Mouse (Mus musculus): Measurements from ENCODE around the gene Hccs. TPM values are rescaled to one million over a fixed set of nuclear protein-coding genes. Genes with fewer than 3 reads are reported as not detected.

Gene Hccs
- polyA plus RNA-seq (2017; shearing (Covaris generic)): 6.9 TPM

DNA sequence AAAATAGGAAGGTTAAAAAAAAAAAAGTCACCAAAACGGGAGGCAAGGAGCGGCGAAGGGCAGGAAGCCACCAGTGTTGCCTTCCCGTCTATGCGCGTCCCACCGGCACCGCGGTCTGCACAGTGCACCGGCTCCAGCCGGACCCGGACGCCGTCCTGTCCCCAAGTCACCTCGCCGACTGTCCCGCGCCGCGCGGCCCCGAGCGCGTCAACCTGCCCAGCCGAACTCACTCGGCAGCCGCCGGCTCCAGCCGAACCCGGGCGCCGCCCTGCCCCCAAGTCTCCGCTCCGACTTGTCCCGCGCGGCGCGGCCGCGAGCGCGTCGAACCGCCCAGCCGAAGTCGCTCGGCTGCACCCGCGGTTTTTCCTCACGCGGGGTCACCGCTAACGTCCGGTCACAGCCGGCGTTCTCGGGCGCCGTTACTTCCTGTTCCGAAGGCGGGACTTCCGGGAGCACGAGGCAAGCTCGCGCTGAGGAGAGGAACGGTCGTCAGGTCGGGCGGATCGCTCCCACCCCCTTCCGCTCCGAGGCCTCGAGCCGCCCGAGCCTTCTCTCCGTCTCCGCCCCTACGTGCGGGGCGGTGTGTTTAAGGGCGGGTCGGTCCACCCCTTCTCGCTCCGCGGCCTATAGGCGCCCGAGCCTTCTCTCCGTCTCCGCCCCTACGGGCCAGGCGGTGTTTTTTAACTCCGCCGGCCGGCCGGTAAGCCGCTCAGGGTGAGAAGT, at the start of gene Hccs:
Hccs (minus strand) TSS at position 428 of the 723 bp plus-strand sequence.

Other genes starting within 250 kb of the Hccs start
- gene Amelx, start 133.2 kb downstream of the Hccs start, polyA plus RNA-seq (2017; shearing (Covaris generic)): not detected